Mouse (Mus musculus) lung, embryonic 16.5 days (tissue): Measurements from ENCODE around the gene Ccpg1. TPM values are rescaled to one million over a fixed set of nuclear protein-coding genes. Genes with fewer than 3 reads are reported as not detected.
A peak's percentile ranks its signal among the peaks of the same experiment; 100 is the strongest.

ENCODE experiments used
- ATAC-seq: fragments of 200-750 bp; cut with Nextera tagmentation; 2 replicates; pipeline ENCODE4 v1.8.0; 2017; ENCODE audit warnings: low read depth, mild to moderate bottlenecking, moderate library complexity
- H3K27ac ChIP-seq: fragments of 300-500 bp; sonication (generic); 2 replicates; pipeline ENCODE4 v1.5.1; 2014; ENCODE audit warnings: mild to moderate bottlenecking, control low read depth, low read length
- H3K27me3 ChIP-seq: fragments of 300-500 bp; sonication (generic); 2 replicates; pipeline ENCODE4 v1.6.1; 2014; ENCODE audit warnings: low read depth, low read length, mixed read lengths; ENCODE audit not compliant: control insufficient read depth, insufficient read depth
- H3K36me3 ChIP-seq: fragments of 300-500 bp; sonication (generic); 2 replicates; pipeline ENCODE4 v1.6.1; 2014; ENCODE audit warnings: low read length; ENCODE audit not compliant: control insufficient read depth, insufficient read depth
- H3K4me1 ChIP-seq: fragments of 300-500 bp; sonication (generic); replicated peaks from 2 replicates; pipeline ENCODE4 v1.6.1; 2014; ENCODE audit warnings: low read length, mixed read lengths; ENCODE audit not compliant: control insufficient read depth, insufficient read depth
- H3K4me2 ChIP-seq: fragments of 300-500 bp; sonication (generic); 2 replicates; pipeline ENCODE4 v1.6.1; 2014; ENCODE audit warnings: low read depth, low read length, control low read depth
- H3K4me3 ChIP-seq: fragments of 300-500 bp; sonication (generic); 2 replicates; pipeline ENCODE4 v1.5.1; 2014; ENCODE audit warnings: mild to moderate bottlenecking, low read length, control low read depth
- H3K9ac ChIP-seq: fragments of 300-500 bp; sonication (generic); 2 replicates; pipeline ENCODE4 v1.6.1; 2014; ENCODE audit warnings: low read length, control low read depth
- H3K9me3 ChIP-seq: fragments of 300-500 bp; sonication (generic); 2 replicates; pipeline ENCODE4 v1.6.1; 2016; ENCODE audit warnings: low read length; ENCODE audit not compliant: control insufficient read depth
- WGBS: fragments of 180-500 bp; shearing (Covaris S2); extraction: QIAGEN DNeasy Blood & Tissue Kit; methylation state at CpG from one replicate; pipeline ENCODE4 v1.1.7; 2014; 5-methylcytosine and 5-hydroxymethylcytosine counted together
- polyA plus RNA-seq: library from polyadenylated mRNA; unstranded; fragments of >200 nt; fragmentation: Nextera tagmentation; extraction: Ambion mirVana; gene quantifications from 2 replicates; pipeline ENCODE4 v1.2.1, GENCODE M21; 2015

The Ccpg1 gene
- polyA plus RNA-seq, 1 experiment from 2014 or later, result 38.5 TPM

DNA sequence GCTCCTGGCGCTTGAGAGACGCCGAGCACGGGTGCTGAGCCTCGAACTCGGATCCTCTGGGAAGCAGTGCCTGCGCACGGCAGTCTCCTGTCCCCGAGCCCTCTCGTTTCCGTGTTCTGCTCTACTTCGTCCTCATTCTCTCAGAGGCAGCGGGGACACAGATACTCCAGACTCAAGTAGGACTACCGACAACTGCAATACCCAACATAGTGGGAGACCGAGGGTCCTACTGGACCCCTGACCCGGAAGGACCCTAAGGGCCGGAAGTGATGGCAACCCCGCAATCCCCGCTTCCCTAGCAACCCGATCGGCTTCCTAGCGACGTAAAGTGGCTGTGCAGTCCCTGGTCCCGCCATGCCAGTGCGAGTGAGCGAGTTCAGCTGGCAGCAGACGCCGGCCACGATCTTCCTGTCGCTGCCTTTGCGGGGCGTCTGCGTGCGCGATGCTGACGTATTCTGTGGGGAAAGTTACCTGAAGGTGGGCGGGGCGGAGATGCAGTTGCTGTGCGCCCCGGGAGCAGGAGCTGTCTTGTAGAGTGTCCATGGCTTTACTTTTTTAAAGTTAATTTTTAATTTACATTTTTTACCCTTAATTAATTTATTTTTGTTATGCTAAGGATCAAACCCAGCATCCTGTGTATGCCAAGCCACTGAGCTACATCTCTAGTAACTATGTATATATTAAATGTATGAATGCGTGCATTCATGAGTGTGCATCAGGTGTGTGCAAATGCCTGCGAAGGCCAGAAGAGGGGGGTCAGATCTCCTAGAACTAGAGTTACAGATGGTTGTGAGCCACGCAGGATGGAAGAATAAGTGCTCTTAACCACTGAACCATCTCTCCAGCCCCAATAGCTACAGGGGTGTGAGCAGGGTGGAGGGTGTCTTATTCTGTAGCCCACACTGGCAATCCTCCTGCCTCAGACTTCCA lies 26.4 kb upstream of the Ccpg1 start, which contains the start of the genes Dyx1c1 and Gm44503:
Dyx1c1 (plus strand) TSS at position 265 of the 930 bp plus-strand sequence.
Gm44503 (plus strand) TSS at position 332 of the 930 bp plus-strand sequence.
- H3K4me3 ChIP-seq, result peak within 1 kb of the TSS; percentile 75
- 1% methylated on average over 43 of the region's 43 CpGs for WGBS
- no peaks in the 10 kb centered on the region for H3K9me3 ChIP-seq
- H3K9ac ChIP-seq, result peak within 1 kb of the TSS; percentile 72
- H3K27me3 ChIP-seq, result no peaks in the 10 kb centered on the region
- H3K36me3 ChIP-seq, result no peaks in the 10 kb centered on the region
- H3K4me2 ChIP-seq, result peak within 1 kb of the TSS; percentile 77
- H3K4me1 ChIP-seq, result no peaks in the 10 kb centered on the region
- peak within 1 kb of the TSS; percentile 61 for H3K27ac ChIP-seq
- peak; percentile 93 for ATAC-seq

DNA sequence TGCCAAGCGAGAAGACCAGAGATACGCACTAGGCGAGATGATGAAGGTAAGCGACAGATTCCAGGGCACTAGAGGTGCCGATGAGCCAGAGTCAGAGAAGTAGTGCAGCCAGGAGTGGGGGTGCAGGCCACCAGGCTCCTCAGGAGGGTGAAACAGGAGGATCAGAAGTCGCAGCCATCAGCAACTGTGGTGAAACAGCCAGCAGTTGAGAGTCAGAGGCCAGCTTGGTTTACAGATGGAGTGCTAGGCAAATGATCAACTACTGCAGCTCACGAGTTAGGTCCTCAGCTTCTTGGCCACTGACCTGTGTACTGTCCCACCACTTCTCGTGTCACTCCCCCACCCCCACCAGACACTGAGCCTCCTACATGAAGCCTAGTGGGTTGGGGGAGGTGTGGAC lies 23.9 kb upstream of the Ccpg1 start:
- WGBS, result 56% methylated on average over 8 of the region's 8 CpGs
- H3K9ac ChIP-seq, result no peak overlapping the region
- H3K27ac ChIP-seq, result no peak overlapping the region

DNA sequence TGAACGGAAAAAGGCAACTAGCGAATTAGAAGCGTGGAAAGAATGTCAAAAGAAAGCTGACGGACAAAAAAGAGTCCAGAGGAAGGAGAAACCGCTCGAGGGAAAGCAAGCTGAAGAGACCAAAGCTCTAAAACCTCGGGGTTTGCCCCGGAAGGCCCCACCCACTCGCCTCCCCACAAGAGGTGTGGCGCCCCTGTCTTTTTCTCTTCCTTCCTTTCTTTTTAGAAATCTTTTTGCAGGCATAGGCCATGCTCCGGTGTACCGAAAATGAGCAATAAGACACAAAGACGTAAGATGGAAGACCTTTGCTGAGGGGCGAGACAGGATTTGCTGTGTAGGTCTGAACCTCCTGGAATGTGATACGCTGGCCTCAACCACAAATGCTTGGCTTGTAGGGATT lies 23.3 kb upstream of the Ccpg1 start:
- no peak for ATAC-seq
- 74% methylated on average over 15 of the region's 15 CpGs for WGBS
- no peak overlapping the region for H3K27ac ChIP-seq

More for the DNA sequence above, 23.9 kb upstream of the Ccpg1 start:
- no peak overlapping the region for H3K4me3 ChIP-seq
- H3K27me3 ChIP-seq, result no peaks in the 10 kb centered on the region
- H3K9me3 ChIP-seq, result no peaks in the 10 kb centered on the region
- no peak for ATAC-seq
- no peaks in the 10 kb centered on the region for H3K36me3 ChIP-seq
- H3K4me1 ChIP-seq, result no peaks in the 10 kb centered on the region
- no peak overlapping the region for H3K4me2 ChIP-seq

DNA sequence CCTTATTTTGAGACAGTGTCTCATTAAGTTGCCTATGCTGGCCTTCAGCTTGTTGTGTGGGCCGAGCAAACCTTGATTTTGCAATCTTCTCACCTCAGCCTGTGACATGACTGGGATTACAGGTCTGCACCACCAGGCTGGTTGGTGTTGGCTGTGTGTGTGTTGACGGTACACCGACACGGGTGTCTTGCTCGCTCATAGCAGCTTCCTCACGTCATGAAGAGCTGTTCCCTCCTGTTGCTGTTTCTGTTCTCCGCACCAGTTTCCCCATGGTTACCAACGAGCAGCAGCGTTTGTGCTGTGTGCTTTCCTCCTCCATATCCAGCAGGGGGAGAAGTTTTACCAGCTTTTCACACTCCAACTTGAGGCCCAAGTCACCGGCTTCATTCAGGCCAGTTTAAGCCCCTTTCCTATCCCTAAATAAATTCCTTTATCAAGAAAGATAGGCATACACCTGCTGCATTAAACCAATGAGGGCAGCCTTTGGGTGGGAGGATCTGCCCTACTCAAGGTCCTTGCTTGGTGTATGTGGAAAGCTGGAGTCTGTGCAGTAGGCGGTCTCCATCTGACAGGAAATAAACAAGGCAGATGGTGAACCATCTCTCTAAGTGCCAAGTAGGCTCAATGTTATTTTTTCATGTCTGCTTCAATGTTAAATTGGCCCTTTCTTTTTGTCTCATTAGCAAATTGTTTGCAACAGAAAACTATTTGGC lies 16.7 kb upstream of the Ccpg1 start:
- 29% methylated on average over 11 of the region's 11 CpGs for WGBS
- no peak overlapping the region for H3K4me2 ChIP-seq
- H3K27me3 ChIP-seq, result no peaks in the 10 kb centered on the region
- H3K4me3 ChIP-seq, result no peak overlapping the region
- no peaks in the 10 kb centered on the region for H3K36me3 ChIP-seq
- H3K9ac ChIP-seq, result 0 out of 2 replicates have a peak overlapping the region, but pooled peaks have one; percentile 9
- H3K4me1 ChIP-seq, result no peaks in the 10 kb centered on the region
- H3K27ac ChIP-seq, result no peak overlapping the region
- ATAC-seq, result peak; percentile 51
- no peaks in the 10 kb centered on the region for H3K9me3 ChIP-seq

More for the DNA sequence above, 23.3 kb upstream of the Ccpg1 start:
- Histone ChIP-seq H3K4me2 (no peak overlapping the region), H3K27me3 (no peaks in the 10 kb centered on the region), H3K4me3 (no peak overlapping the region), H3K4me1 (no peaks in the 10 kb centered on the region), H3K9me3 (no peaks in the 10 kb centered on the region), H3K36me3 (no peaks in the 10 kb centered on the region), H3K9ac (no peak overlapping the region)

DNA sequence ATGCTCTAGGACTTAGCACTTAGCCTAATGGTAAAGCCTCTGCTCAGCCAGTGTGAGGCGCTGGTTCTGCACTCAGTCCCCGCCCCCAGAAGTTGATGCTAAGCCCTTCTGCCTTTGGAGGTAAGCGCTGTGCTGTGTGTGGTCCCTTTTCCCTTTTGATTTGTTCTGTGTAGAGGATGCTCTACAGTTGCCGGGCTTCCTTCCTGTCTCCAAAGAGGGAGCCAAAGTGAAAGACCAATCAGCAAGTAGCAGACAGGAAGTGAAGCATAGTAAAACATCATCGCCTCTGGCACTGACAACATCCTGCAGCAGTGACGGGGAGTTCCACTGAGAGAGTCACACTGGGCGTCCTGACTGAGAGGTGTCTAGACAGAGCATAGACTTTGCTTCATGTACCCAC lies 15.4 kb upstream of the Ccpg1 start:
- no peaks in the 10 kb centered on the region for H3K27me3 ChIP-seq
- H3K4me2 ChIP-seq, result no peak overlapping the region
- H3K4me1 ChIP-seq, result no peaks in the 10 kb centered on the region
- H3K9me3 ChIP-seq, result no peaks in the 10 kb centered on the region
- no peak for ATAC-seq
- 61% methylated on average over 7 of the region's 7 CpGs for WGBS
- H3K36me3 ChIP-seq, result no peaks in the 10 kb centered on the region
- H3K4me3 ChIP-seq, result no peak overlapping the region
- H3K9ac ChIP-seq, result no peak overlapping the region
- no peak overlapping the region for H3K27ac ChIP-seq

DNA sequence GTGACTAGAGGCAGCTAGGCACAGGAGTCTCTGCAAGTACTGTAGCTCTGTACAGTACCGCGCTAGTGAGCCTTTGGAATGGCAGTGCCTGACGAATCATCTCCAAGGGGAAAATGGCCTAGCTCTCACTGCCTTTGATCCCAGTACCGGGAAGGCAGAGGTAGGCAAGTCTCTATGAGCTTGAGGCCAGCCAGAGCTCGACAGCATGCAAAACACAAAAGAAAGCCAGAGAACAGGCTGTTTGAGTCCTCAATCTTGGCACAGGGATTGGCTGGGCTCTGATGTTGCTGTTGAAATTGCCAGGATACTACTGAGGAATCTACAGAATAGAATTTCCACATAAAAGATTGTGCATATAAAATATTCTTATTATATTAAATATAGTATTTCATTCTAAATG lies 12.8 kb upstream of the Ccpg1 start:
- H3K27me3 ChIP-seq, result no peaks in the 10 kb centered on the region
- H3K36me3 ChIP-seq, result no peaks in the 10 kb centered on the region
- ATAC-seq, result no peak
- H3K9me3 ChIP-seq, result no peaks in the 10 kb centered on the region
- WGBS, result 84% methylated on average over 5 of the region's 5 CpGs
- no peak overlapping the region for H3K4me2 ChIP-seq
- H3K4me3 ChIP-seq, result no peak overlapping the region
- H3K27ac ChIP-seq, result no peak overlapping the region
- no peak overlapping the region for H3K9ac ChIP-seq
- no peaks in the 10 kb centered on the region for H3K4me1 ChIP-seq

DNA sequence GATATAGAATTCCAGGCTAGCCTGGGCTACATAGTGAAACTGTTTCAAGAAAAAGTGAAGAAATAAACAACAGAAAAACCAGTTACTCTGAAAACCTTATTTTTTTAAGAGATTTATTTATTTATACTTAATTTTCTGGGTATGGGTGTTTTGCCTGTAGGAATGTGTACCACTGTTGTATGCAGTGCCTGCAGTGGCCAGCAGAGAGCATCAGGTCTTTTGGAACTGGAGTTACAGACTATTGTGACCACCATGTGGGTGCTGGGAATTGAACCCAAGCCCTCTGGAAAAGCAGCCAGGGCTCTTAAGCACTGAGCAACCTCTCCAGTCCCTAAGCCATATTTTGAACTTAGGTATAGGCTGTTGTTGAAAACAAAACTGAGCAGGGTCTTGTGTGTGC lies 12.2 kb upstream of the Ccpg1 start:
- H3K9ac ChIP-seq, result no peak overlapping the region
- no peaks in the 10 kb centered on the region for H3K36me3 ChIP-seq
- no peak overlapping the region for H3K4me3 ChIP-seq
- no peak overlapping the region for H3K27ac ChIP-seq
- no peaks in the 10 kb centered on the region for H3K9me3 ChIP-seq
- no peak overlapping the region for H3K4me2 ChIP-seq
- H3K27me3 ChIP-seq, result no peaks in the 10 kb centered on the region
- no peak for ATAC-seq
- H3K4me1 ChIP-seq, result no peaks in the 10 kb centered on the region

DNA sequence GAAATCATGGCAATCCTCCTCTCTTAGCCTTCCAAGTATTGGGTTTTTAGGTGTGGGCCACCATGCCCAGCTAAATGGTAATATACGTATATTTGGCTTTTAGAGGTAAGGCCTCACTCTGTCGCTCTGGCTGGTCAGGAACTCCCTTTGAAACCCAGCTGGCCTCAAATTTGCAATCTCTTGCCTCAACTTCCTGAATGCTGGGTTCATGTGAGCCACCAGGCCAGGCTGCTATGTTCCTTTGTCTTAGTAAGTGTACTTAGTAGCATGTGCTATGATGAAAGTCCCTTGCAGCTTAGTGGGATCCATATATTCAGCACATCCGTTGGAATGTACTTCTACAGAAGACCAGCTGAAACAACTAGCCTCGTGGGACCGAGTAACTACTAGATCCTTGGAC lies 10.5 kb upstream of the Ccpg1 start:
- Histone ChIP-seq H3K4me1 (no peaks in the 10 kb centered on the region), H3K4me3 (no peak overlapping the region), H3K9ac (no peak overlapping the region), H3K27ac (no peak overlapping the region), H3K27me3 (no peaks in the 10 kb centered on the region), H3K36me3 (no peaks in the 10 kb centered on the region), H3K9me3 (no peaks in the 10 kb centered on the region), H3K4me2 (no peak overlapping the region)
- no peak for ATAC-seq
- 85% methylated on average over 5 of the region's 5 CpGs for WGBS

DNA sequence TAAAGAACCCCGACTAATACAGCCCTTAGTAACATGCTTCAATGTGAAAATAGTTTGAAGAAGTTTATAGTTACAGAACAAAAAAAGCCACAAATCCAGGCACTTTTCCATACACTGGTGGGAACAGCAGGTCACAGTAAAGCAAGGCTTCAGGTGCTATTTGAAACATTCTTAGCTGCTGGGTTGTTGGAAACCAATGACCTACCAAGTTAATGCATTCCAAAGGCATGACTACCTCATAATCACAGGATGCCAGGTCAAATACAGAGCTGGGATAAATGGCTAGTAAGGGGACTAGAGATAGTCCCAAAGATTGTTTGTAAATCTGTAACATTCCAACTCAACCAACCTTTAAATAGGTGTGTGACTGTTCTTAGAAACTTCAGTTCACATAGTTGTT lies 10.0 kb upstream of the Ccpg1 start:
- H3K4me3 ChIP-seq, result no peak overlapping the region
- 94% methylated on average over 1 of the region's 1 CpGs for WGBS
- H3K9ac ChIP-seq, result no peak overlapping the region
- H3K4me2 ChIP-seq, result no peak overlapping the region
- H3K9me3 ChIP-seq, result no peaks in the 10 kb centered on the region
- no peaks in the 10 kb centered on the region for H3K36me3 ChIP-seq
- H3K4me1 ChIP-seq, result no peaks in the 10 kb centered on the region
- no peak overlapping the region for H3K27ac ChIP-seq
- H3K27me3 ChIP-seq, result no peaks in the 10 kb centered on the region
- ATAC-seq, result no peak
